Mouse (Mus musculus) stomach, postnatal 0 days (tissue): Measurements from ENCODE around the gene Sema4b.

ENCODE experiments used
- CTCF ChIP-seq: IDR thresholded peaks from 2 replicates; pipeline ENCODE4 v1.5.1; 2016; ENCODE audit warnings: antibody characterized with exemption, low read depth, mild to moderate bottlenecking, moderate library complexity
- EP300 ChIP-seq: optimal IDR thresholded peaks from 2 replicates; pipeline ENCODE3; 2016; ENCODE audit warnings: antibody characterized with exemption

DNA sequence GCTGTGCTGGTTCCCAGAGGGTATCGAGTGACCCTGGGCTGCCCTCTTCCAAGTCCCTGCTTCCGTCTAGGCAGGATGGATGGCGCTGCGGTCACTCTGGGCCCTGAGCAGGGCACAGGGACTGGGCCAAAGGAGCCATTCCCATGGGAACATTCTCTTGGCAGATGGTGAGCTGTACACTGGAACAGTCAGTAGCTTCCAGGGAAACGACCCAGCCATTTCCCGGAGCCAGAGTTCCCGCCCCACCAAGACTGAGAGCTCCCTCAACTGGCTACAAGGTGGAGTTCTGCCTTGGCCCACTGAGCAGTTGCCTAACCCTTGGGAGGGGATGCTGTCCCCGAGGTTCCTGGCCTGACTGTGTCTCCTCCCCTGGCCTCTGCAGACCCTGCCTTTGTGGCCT is 29.9 kb downstream of the Sema4b start:
- TF ChIP-seq CTCF, result peak; percentile 40
- no peak for TF ChIP-seq EP300
